Mouse (Mus musculus) intestine, postnatal 0 days (tissue): ENCODE data around the gene Morn1. TPM values are rescaled to one million over a fixed set of nuclear protein-coding genes. Genes with fewer than 3 reads are reported as not detected.

Source experiments
- ATAC-seq: fragments of 200-750 bp; cut with Nextera tagmentation; 2 replicates; pipeline ENCODE4 v1.8.0; 2017; ENCODE audit warnings: mild to moderate bottlenecking, moderate TSS enrichment, moderate library complexity
- H3K27ac ChIP-seq: fragments of 300-500 bp; sonication (generic); 2 replicates; pipeline ENCODE4 v1.5.1; 2014; ENCODE audit warnings: mild to moderate bottlenecking, low read depth, low read length, moderate library complexity
- H3K27me3 ChIP-seq: fragments of 300-500 bp; sonication (generic); replicated peaks from 2 replicates; pipeline ENCODE4 v1.6.1; 2014; ENCODE audit warnings: low read length, mixed read lengths; ENCODE audit not compliant: control insufficient read depth, insufficient read depth
- H3K36me3 ChIP-seq: fragments of 300-500 bp; sonication (generic); 2 replicates; pipeline ENCODE4 v1.6.1; 2014; ENCODE audit warnings: mild to moderate bottlenecking, moderate library complexity; ENCODE audit not compliant: control insufficient read depth, insufficient read depth
- H3K4me1 ChIP-seq: fragments of 300-500 bp; sonication (generic); replicated peaks from 2 replicates; pipeline ENCODE4 v1.6.1; 2014; ENCODE audit warnings: antibody characterized with exemption, low read length, mixed read lengths; ENCODE audit not compliant: control insufficient read depth, insufficient read depth
- H3K4me2 ChIP-seq: fragments of 300-500 bp; sonication (generic); replicated peaks from 2 replicates; pipeline ENCODE4 v1.6.1; 2014; ENCODE audit warnings: low read depth, mild to moderate bottlenecking, moderate library complexity
- H3K4me3 ChIP-seq: fragments of 300-500 bp; sonication (generic); 2 replicates; pipeline ENCODE4 v1.5.1; 2014; ENCODE audit warnings: low read depth, low read length
- H3K9ac ChIP-seq: fragments of 300-500 bp; sonication (generic); 2 replicates; pipeline ENCODE4 v1.6.1; 2014; ENCODE audit warnings: mild to moderate bottlenecking, low read depth, low read length
- H3K9me3 ChIP-seq: fragments of 300-500 bp; sonication (generic); 2 replicates; pipeline ENCODE4 v1.6.1; 2016; ENCODE audit warnings: mixed run types; ENCODE audit not compliant: control insufficient read depth
- CTCF ChIP-seq: sonication (generic); IDR thresholded peaks from 2 replicates; pipeline ENCODE4 v1.5.1; 2016; ENCODE audit warnings: low read depth, mild to moderate bottlenecking, control low read depth, antibody characterized with exemption, moderate library complexity
- WGBS: fragments of 180-500 bp; shearing (Covaris S2); extraction: QIAGEN DNeasy Blood & Tissue Kit; methylation state at CpG from one replicate; pipeline ENCODE4 v1.1.7; 2014; 5-methylcytosine and 5-hydroxymethylcytosine counted together
- polyA plus RNA-seq: library from polyadenylated mRNA; unstranded; fragments of >200 nt; fragmentation: Nextera tagmentation; extraction: Ambion mirVana; gene quantifications from 2 replicates; pipeline ENCODE4 v1.2.1, GENCODE M21; 2015

The Morn1 gene
- polyA plus RNA-seq, 1 experiment from 2014 or later = 2.2 TPM

GRCm38 (mm10) chr4:155189711-155190139, 103.3 kb downstream of the Morn1 start:
- Histone ChIP-seq H3K27ac (no peak overlapping the region), H3K9ac (no peak overlapping the region), H3K4me2 (no peak overlapping the region), H3K36me3 (0 out of 2 replicates have a peak, but pooled peaks cover 12% of the 10 kb centered on the region), H3K27me3 (no peaks in the 10 kb centered on the region), H3K4me3 (no peak overlapping the region), H3K9me3 (no peaks in the 10 kb centered on the region), H3K4me1 (peaks cover 32% of the 10 kb centered on the region)
- ATAC-seq = no peak
- 31% methylated on average over 4 of the region's 4 CpGs for WGBS
- peak; percentile 62 for TF ChIP-seq CTCF

DNA sequence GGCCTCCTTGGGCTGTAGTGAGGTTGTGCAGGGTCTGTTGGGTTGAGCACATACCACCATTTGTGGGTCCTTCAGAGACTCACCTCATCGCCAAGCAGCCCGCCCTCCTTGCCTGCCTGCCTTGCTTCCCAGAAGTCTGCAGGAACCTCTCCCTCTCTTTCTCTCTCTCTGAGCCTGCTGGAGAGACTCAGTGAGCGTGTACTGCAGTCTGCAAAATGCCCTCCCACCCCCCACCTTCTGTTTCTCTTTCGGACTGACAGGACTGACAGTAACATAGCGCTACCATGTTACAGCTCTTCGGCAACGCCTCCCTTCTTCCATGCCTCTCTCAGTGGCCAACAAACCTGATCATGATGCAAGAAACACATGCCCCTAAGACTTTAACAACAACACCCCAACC, 103.9 kb downstream of the Morn1 start:
- Histone ChIP-seq H3K4me2 (no peak overlapping the region), H3K27me3 (no peaks in the 10 kb centered on the region), H3K9ac (no peak overlapping the region), H3K27ac (no peak overlapping the region), H3K9me3 (no peaks in the 10 kb centered on the region), H3K36me3 (0 out of 2 replicates have a peak, but pooled peaks cover 12% of the 10 kb centered on the region), H3K4me1 (peaks cover 32% of the 10 kb centered on the region), H3K4me3 (no peak overlapping the region)
- WGBS = 53% methylated on average over 7 of the region's 7 CpGs
- ATAC-seq = no peak
- TF ChIP-seq CTCF = no peak

Other genes starting within 250 kb of the Morn1 start
- gene Ttc34, start 249.1 kb upstream of the Morn1 start, polyA plus RNA-seq = 0.08 TPM in 1 of 2 replicates, not detected in the other
- 0.22 and 0.44 TPM in 2 replicates for gene Mmel1, start 217.0 kb upstream of the Morn1 start, polyA plus RNA-seq
- gene Fam213b, start 187.4 kb upstream of the Morn1 start, polyA plus RNA-seq = 66.9 and 68.5 TPM in 2 replicates
- gene Tnfrsf14, start 158.0 kb upstream of the Morn1 start, polyA plus RNA-seq = 1.9 and 2.9 TPM in 2 replicates
- 0.20 and 0.29 TPM in 2 replicates for gene Hes5, start 125.7 kb upstream of the Morn1 start, polyA plus RNA-seq
- gene Pank4, start 122.5 kb upstream of the Morn1 start, polyA plus RNA-seq = 10.9 and 11.5 TPM in 2 replicates
- gene Plch2, start 29.8 kb upstream of the Morn1 start, polyA plus RNA-seq = 5.3 and 5.7 TPM in 2 replicates
- gene Pex10, start 19.6 kb upstream of the Morn1 start, polyA plus RNA-seq = 11.7 and 12.9 TPM in 2 replicates
- 277 and 297 TPM in 2 replicates for gene Rer1, start 195 bp upstream of the Morn1 start, polyA plus RNA-seq
- 13.3 and 14.0 TPM in 2 replicates for gene Ski, start 136.0 kb downstream of the Morn1 start, polyA plus RNA-seq
- gene Faap20, start 163.2 kb downstream of the Morn1 start, polyA plus RNA-seq = 54.6 and 57.8 TPM in 2 replicates